ENCODE assay signal across 8 mouse cellular contexts in genomic region chr15:84800132-84800531, GRCm38 (mm10). TPM values are rescaled to one million over a fixed set of nuclear protein-coding genes. Genes with fewer than 3 reads are reported as not detected.
DNase-seq lines count a peak whose midpoint lies in the region; ATAC-seq and TF ChIP-seq lines count a peak whose summit lies in the region.

No protein-coding gene starts in this region.

- ATAC-seq in forebrain, embryonic 14.5 days = peak; percentile 58
- no peak for ATAC-seq in liver, embryonic 14.5 days (ENCODE audit: insufficient read depth)

- H3K27me3 ChIP-seq in forebrain, embryonic 14.5 days (replicated peaks; ENCODE audit: control insufficient read depth, insufficient read depth, low read length) = no peaks in the 10 kb centered on the region
- H3K27me3 ChIP-seq in forebrain, embryonic 10.5 days (ENCODE audit: poor library complexity, severe bottlenecking) = no peaks in the 10 kb centered on the region
- H3K27me3 ChIP-seq in liver, embryonic 14.5 days (ENCODE audit: control insufficient read depth, insufficient read depth, low read length) = no peaks in the 10 kb centered on the region

- 82% methylated on average over 5 of the region's 5 CpGs for WGBS in forebrain, embryonic 14.5 days
- 92% methylated on average over 5 of the region's 5 CpGs for WGBS in forebrain, embryonic 10.5 days
- 64% methylated on average over 5 of the region's 5 CpGs for WGBS in liver, embryonic 14.5 days (ENCODE audit: insufficient replicate concordance)

- TF ChIP-seq EP300 in liver, embryonic 14.5 days (IDR thresholded peaks at IDR 0.05; ENCODE audit: low read depth) = no peak

- H3K4me3 ChIP-seq in forebrain, embryonic 14.5 days (ENCODE audit: low read depth, low read length) = no peak overlapping the region
- H3K4me3 ChIP-seq in forebrain, embryonic 10.5 days = no peak overlapping the region
- no peak overlapping the region for H3K4me3 ChIP-seq in liver, embryonic 14.5 days (ENCODE audit: insufficient read depth in 1 of 2, low read depth in 2 of 2, low read length in 2 of 2)

- no peaks in the 10 kb centered on the region for H3K4me1 ChIP-seq in forebrain, embryonic 14.5 days (ENCODE audit: control insufficient read depth, insufficient read depth, low read length)
- no peaks in the 10 kb centered on the region for H3K4me1 ChIP-seq in forebrain, embryonic 10.5 days
- no peaks in the 10 kb centered on the region for H3K4me1 ChIP-seq in liver, embryonic 14.5 days (replicated peaks; ENCODE audit: control insufficient read depth in 2 of 2, insufficient read depth in 2 of 2, low read length in 1 of 2)

- peak; percentile 54 for DNase-seq in forebrain, embryonic 14.5 days (ENCODE audit: low spot score)
- no peak for DNase-seq in forebrain, embryonic 10.5 days (ENCODE audit: extremely low spot score, low spot score)
- DNase-seq in liver, embryonic 14.5 days (ENCODE audit: low read depth in 3 of 3, low spot score in 3 of 3) = no peak
- no peak for DNase-seq in liver
- DNase-seq in ZHBTc4 (ENCODE audit: low read depth, low spot score) = peak; percentile 12
- DNase-seq in lung, postnatal 14 days = peak; percentile 4
- DNase-seq in embryo, embryonic 10.5 days (ENCODE audit: low spot score) = no peak
- DNase-seq in thymus, adult 18-20 months = no peak

- peak; percentile 54 for TF ChIP-seq CTCF in liver, embryonic 14.5 days (IDR thresholded peaks at IDR 0.05; ENCODE audit: low read depth)

- H3K4me2 ChIP-seq in forebrain, embryonic 14.5 days (ENCODE audit: low read length) = no peak overlapping the region
- H3K4me2 ChIP-seq in liver, embryonic 14.5 days (ENCODE audit: low read depth) = no peak overlapping the region

- H3K9ac ChIP-seq in forebrain, embryonic 14.5 days (ENCODE audit: low read length) = no peak overlapping the region
- H3K9ac ChIP-seq in liver, embryonic 14.5 days (replicated peaks) = no peak overlapping the region

- no peak overlapping the region for H3K27ac ChIP-seq in forebrain, embryonic 14.5 days (ENCODE audit: low read depth, low read length)
- H3K27ac ChIP-seq in forebrain, embryonic 10.5 days = no peak overlapping the region
- H3K27ac ChIP-seq in liver, embryonic 14.5 days = no peak overlapping the region

- peaks cover 84% of the 10 kb centered on the region for H3K36me3 ChIP-seq in forebrain, embryonic 14.5 days (ENCODE audit: control insufficient read depth, insufficient read depth, low read length)
- H3K36me3 ChIP-seq in forebrain, embryonic 10.5 days (replicated peaks) = peaks cover 98% of the 10 kb centered on the region
- no peaks in the 10 kb centered on the region for H3K36me3 ChIP-seq in liver, embryonic 14.5 days (replicated peaks; ENCODE audit: control insufficient read depth, insufficient read depth, low read depth)

- no peaks in the 10 kb centered on the region for H3K9me3 ChIP-seq in forebrain, embryonic 14.5 days (replicated peaks; ENCODE audit: control insufficient read depth, low read length)
- H3K9me3 ChIP-seq in forebrain, embryonic 10.5 days = peaks cover 22% of the 10 kb centered on the region
- no peaks in the 10 kb centered on the region for H3K9me3 ChIP-seq in liver, embryonic 14.5 days (ENCODE audit: control insufficient read depth, low read length)

RNA-seq across cellular contexts. Expression of gene Phf21b, which starts 55.7 kb away (rescaled TPM):
- 30.0 and 32.9 TPM in 2 replicates for polyA plus RNA-seq in forebrain, embryonic 14.5 days (2014; fragmentation: Nextera tagmentation; extraction: Ambion mirVana)
- polyA plus RNA-seq in forebrain, embryonic 10.5 days (2016; fragmentation: Nextera tagmentation; extraction: Ambion mirVana) = 6.8 and 7.6 TPM in 2 replicates
- polyA plus RNA-seq in liver, embryonic 14.5 days (2012; rRNA removed) = 0.35 and 0.69 TPM in 2 replicates
- polyA plus RNA-seq in liver, embryonic 14.5 days (2014; fragmentation: Nextera tagmentation; extraction: Ambion mirVana) = not detected in 2 replicates

Comparison
In these comparisons a context has a peak if more than half of its experiments do, and no peak if none do; other contexts are left out.
1. DNase-seq: peak in forebrain, embryonic 14.5 days (single experiment), ZHBTc4 (single experiment) and lung, postnatal 14 days (single experiment); none in forebrain, embryonic 10.5 days (single experiment), liver, embryonic 14.5 days (0 of 3), liver (single experiment), embryo, embryonic 10.5 days (single experiment) and thymus, adult 18-20 months (0 of 2).